9 mouse cellular contexts compared by ENCODE assay signal in the genomic region with DNA sequence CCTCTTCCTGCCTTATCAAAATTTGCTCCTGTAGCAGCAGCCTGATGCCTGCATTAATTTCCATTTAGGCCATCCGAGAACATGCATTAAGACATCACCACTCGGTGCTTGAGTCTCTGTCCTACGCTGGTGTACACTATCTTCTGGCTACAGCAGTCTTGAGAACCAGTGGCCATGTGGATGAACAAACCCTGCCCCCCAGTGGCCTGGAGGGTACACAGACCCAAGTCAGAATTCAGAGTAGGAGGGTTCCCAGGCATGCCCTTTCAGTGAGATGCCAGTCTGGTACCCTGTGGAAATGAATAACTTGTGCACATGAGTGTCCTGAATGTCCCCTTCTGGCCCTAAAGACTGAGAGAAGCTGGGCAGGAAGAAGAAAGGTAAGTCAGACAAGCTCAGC. TPM values are rescaled to one million over a fixed set of nuclear protein-coding genes. Genes with fewer than 3 reads are reported as not detected.
DNase-seq lines count a peak whose midpoint lies in the region; ATAC-seq and TF ChIP-seq lines count a peak whose summit lies in the region.
"Had no signal": no experiment of that assay in that cellular context is flagged by ENCODE, and none has a peak within 500 bp of the region (broad histone marks: within the 10 kb centered on the region; RNA-seq: fewer than 3 reads in every experiment).

No protein-coding gene starts in this region.

- no peaks in the 10 kb centered on the region for H3K36me3 ChIP-seq in hindbrain, postnatal 0 days (ENCODE audit: insufficient read depth, low read length)
- no peaks in the 10 kb centered on the region for H3K36me3 ChIP-seq in hindbrain, embryonic 12.5 days
- no peaks in the 10 kb centered on the region for H3K36me3 ChIP-seq in liver, embryonic 14.5 days (replicated peaks; ENCODE audit: control insufficient read depth, insufficient read depth, low read depth)
- no peaks in the 10 kb centered on the region for H3K36me3 ChIP-seq in forebrain, embryonic 15.5 days
- H3K36me3 ChIP-seq: embryonic facial prominence, embryonic 12.5 days had no signal

- WGBS in hindbrain, postnatal 0 days, result 82% methylated on average over 3 of the region's 3 CpGs
- 78% methylated on average over 3 of the region's 3 CpGs for WGBS in hindbrain, embryonic 12.5 days
- 43% methylated on average over 3 of the region's 3 CpGs for WGBS in liver, embryonic 14.5 days (ENCODE audit: insufficient replicate concordance)
- 80% methylated on average over 3 of the region's 3 CpGs for WGBS in forebrain, embryonic 15.5 days

- TF ChIP-seq EP300 in liver, embryonic 14.5 days (IDR thresholded peaks at IDR 0.05; ENCODE audit: low read depth), result no peak

- no peak overlapping the region for H3K4me3 ChIP-seq in hindbrain, postnatal 0 days (ENCODE audit: low read length)
- no peak overlapping the region for H3K4me3 ChIP-seq in hindbrain, embryonic 12.5 days
- no peak overlapping the region for H3K4me3 ChIP-seq in liver, embryonic 14.5 days (ENCODE audit: insufficient read depth in 1 of 2, low read depth in 2 of 2, low read length in 2 of 2)
- no peak overlapping the region for H3K4me3 ChIP-seq in forebrain, embryonic 15.5 days
- H3K4me3 ChIP-seq: embryonic facial prominence, embryonic 12.5 days had no signal

- TF ChIP-seq CTCF in hindbrain, postnatal 0 days (IDR thresholded peaks at IDR 0.05; ENCODE audit: low read depth), result peak; percentile 62
- TF ChIP-seq CTCF in liver, embryonic 14.5 days (IDR thresholded peaks at IDR 0.05; ENCODE audit: low read depth), result peak; percentile 38

- peak; percentile 45 for DNase-seq in hindbrain, postnatal 0 days (ENCODE audit: low spot score)
- DNase-seq in testis, postnatal 10 days (ENCODE audit: low spot score), result peak; percentile 48
- DNase-seq in testis, postnatal 14 days (ENCODE audit: low spot score), result no peak
- no peak for DNase-seq in liver, embryonic 14.5 days (ENCODE audit: low read depth in 3 of 3, low spot score in 3 of 3)
- DNase-seq in Muller cell, postnatal 12 days (ENCODE audit: inconsistent ontology term), result no peak

- no peak overlapping the region for H3K4me2 ChIP-seq in hindbrain, postnatal 0 days (ENCODE audit: low read depth, low read length)
- H3K4me2 ChIP-seq in hindbrain, embryonic 12.5 days (replicated peaks), result no peak overlapping the region
- H3K4me2 ChIP-seq in liver, embryonic 14.5 days (ENCODE audit: low read depth), result no peak overlapping the region
- no peak overlapping the region for H3K4me2 ChIP-seq in forebrain, embryonic 15.5 days (replicated peaks)
- H3K4me2 ChIP-seq: embryonic facial prominence, embryonic 12.5 days had no signal

- H3K27ac ChIP-seq in hindbrain, postnatal 0 days, result no peak overlapping the region
- H3K27ac ChIP-seq in hindbrain, embryonic 12.5 days, result no peak overlapping the region
- no peak overlapping the region for H3K27ac ChIP-seq in liver, embryonic 14.5 days
- H3K27ac ChIP-seq in forebrain, embryonic 15.5 days (replicated peaks), result no peak overlapping the region
- H3K27ac ChIP-seq: embryonic facial prominence, embryonic 12.5 days had no signal

- H3K4me1 ChIP-seq in hindbrain, postnatal 0 days (ENCODE audit: insufficient read depth, low read length), result no peaks in the 10 kb centered on the region
- H3K4me1 ChIP-seq in hindbrain, embryonic 12.5 days, result no peaks in the 10 kb centered on the region
- H3K4me1 ChIP-seq in liver, embryonic 14.5 days (replicated peaks; ENCODE audit: control insufficient read depth in 2 of 2, insufficient read depth in 2 of 2, low read length in 1 of 2), result no peaks in the 10 kb centered on the region
- no peaks in the 10 kb centered on the region for H3K4me1 ChIP-seq in forebrain, embryonic 15.5 days
- H3K4me1 ChIP-seq: embryonic facial prominence, embryonic 12.5 days had no signal

- ATAC-seq in hindbrain, postnatal 0 days, result no peak
- ATAC-seq in hindbrain, embryonic 12.5 days (ENCODE audit: low FRiP score), result no peak
- no peak for ATAC-seq in liver, embryonic 14.5 days (ENCODE audit: insufficient read depth)
- ATAC-seq in forebrain, embryonic 15.5 days (replicated peaks), result no peak
- ATAC-seq: midbrain, embryonic 16.5 days had no signal

- no peak overlapping the region for H3K9ac ChIP-seq in hindbrain, postnatal 0 days (replicated peaks; ENCODE audit: low read length)
- no peak overlapping the region for H3K9ac ChIP-seq in hindbrain, embryonic 12.5 days
- H3K9ac ChIP-seq in liver, embryonic 14.5 days (replicated peaks), result no peak overlapping the region
- no peak overlapping the region for H3K9ac ChIP-seq in forebrain, embryonic 15.5 days (replicated peaks)
- H3K9ac ChIP-seq: embryonic facial prominence, embryonic 12.5 days had no signal

- no peaks in the 10 kb centered on the region for H3K9me3 ChIP-seq in hindbrain, postnatal 0 days (ENCODE audit: low read length)
- H3K9me3 ChIP-seq in hindbrain, embryonic 12.5 days (replicated peaks), result 0 out of 2 replicates have a peak, but pooled peaks cover 4% of the 10 kb centered on the region
- H3K9me3 ChIP-seq in liver, embryonic 14.5 days (ENCODE audit: control insufficient read depth, low read length), result no peaks in the 10 kb centered on the region
- no peaks in the 10 kb centered on the region for H3K9me3 ChIP-seq in forebrain, embryonic 15.5 days
- H3K9me3 ChIP-seq: embryonic facial prominence, embryonic 12.5 days had no signal

- no peaks in the 10 kb centered on the region for H3K27me3 ChIP-seq in hindbrain, postnatal 0 days (ENCODE audit: insufficient read depth, low read length)
- H3K27me3 ChIP-seq in hindbrain, embryonic 12.5 days, result no peaks in the 10 kb centered on the region
- no peaks in the 10 kb centered on the region for H3K27me3 ChIP-seq in liver, embryonic 14.5 days (ENCODE audit: control insufficient read depth, insufficient read depth, low read length)
- no peaks in the 10 kb centered on the region for H3K27me3 ChIP-seq in forebrain, embryonic 15.5 days
- H3K27me3 ChIP-seq: embryonic facial prominence, embryonic 12.5 days had no signal

RNA-seq across cellular contexts. Expression of a gene that starts 50.4 kb away (rescaled TPM):
- not detected in 2 replicates for total RNA-seq in hindbrain, postnatal 0 days (2014; rRNA removed)
- polyA plus RNA-seq in hindbrain, postnatal 0 days (2015; fragmentation: Nextera tagmentation; extraction: Ambion mirVana), result 0.24 and 0.25 TPM in 2 replicates
- polyA plus RNA-seq in hindbrain, embryonic 12.5 days (2016; fragmentation: Nextera tagmentation; extraction: Ambion mirVana), result 0.43 and 0.59 TPM in 2 replicates
- polyA plus RNA-seq in liver, embryonic 14.5 days (2012; rRNA removed), result not detected in 2 replicates
- 0.23 and 0.38 TPM in 2 replicates for polyA plus RNA-seq in liver, embryonic 14.5 days (2014; fragmentation: Nextera tagmentation; extraction: Ambion mirVana)
- 0.25 and 0.28 TPM in 2 replicates for polyA plus RNA-seq in forebrain, embryonic 15.5 days (2015; fragmentation: Nextera tagmentation; extraction: Ambion mirVana)

Comparison
In these comparisons a context has a peak if more than half of its experiments do, and no peak if none do; other contexts are left out.
1. DNase-seq: peak in hindbrain, postnatal 0 days (single experiment) and testis, postnatal 10 days (single experiment); none in testis, postnatal 14 days (single experiment), liver, embryonic 14.5 days (0 of 3) and Muller cell, postnatal 12 days (single experiment).